ENCODE assay signal across 21 mouse cellular contexts in genomic region chr16:97819532-97819931, GRCm38 (mm10). TPM values are rescaled to one million over a fixed set of nuclear protein-coding genes. Genes with fewer than 3 reads are reported as not detected.
DNase-seq lines count a peak whose midpoint lies in the region; ATAC-seq and TF ChIP-seq lines count a peak whose summit lies in the region.
"Had no signal": no experiment of that assay in that cellular context is flagged by ENCODE, and none has a peak within 500 bp of the region (broad histone marks: within the 10 kb centered on the region; RNA-seq: fewer than 3 reads in every experiment).

No protein-coding gene starts in this region.

- no peak overlapping the region for H3K9ac ChIP-seq in heart, embryonic 14.5 days (ENCODE audit: low read length)
- H3K9ac ChIP-seq in lung, embryonic 14.5 days: no peak overlapping the region
- H3K9ac ChIP-seq in CH12.LX (ENCODE audit: insufficient read depth, low read depth): no peak overlapping the region
- H3K9ac ChIP-seq in liver, embryonic 13.5 days: no peak overlapping the region
- H3K9ac ChIP-seq in forebrain, postnatal 0 days: no peak overlapping the region
- H3K9ac ChIP-seq: embryonic facial prominence, embryonic 13.5 days; hindbrain, embryonic 14.5 days; midbrain, embryonic 12.5 days; neural tube, embryonic 12.5 days had no signal

- no peak for DNase-seq in heart, adult 11 months
- peak; percentile 8 for DNase-seq in lung, embryonic 14.5 days
- no peak for DNase-seq in lung, postnatal 25 days (ENCODE audit: low spot score)
- peak; percentile 30 for DNase-seq in CH12.LX (ENCODE audit: extremely low read depth)
- no peak for DNase-seq in liver, embryonic 13.5 days
- no peak for DNase-seq in forebrain, postnatal 0 days
- DNase-seq: adrenal gland, adult 8-10 months; B cell, adult 2 months; cerebellum, adult 9-10 months; gastrocnemius, postnatal 14 days; kidney, adult 9 months; right cerebral cortex, adult 18-20 months had no signal

- TF ChIP-seq RAD21 in CH12.LX (IDR thresholded peaks at IDR 0.05; ENCODE audit: low read depth, low read length): no peak

- H3K4me3 ChIP-seq in heart, embryonic 14.5 days (ENCODE audit: control insufficient read depth in 1 of 2, insufficient read depth in 1 of 2, low read depth in 1 of 2, low read length in 2 of 2): no peak overlapping the region
- H3K4me3 ChIP-seq in lung, embryonic 14.5 days (ENCODE audit: low read depth, low read length): no peak overlapping the region
- H3K4me3 ChIP-seq in CH12.LX (replicated peaks in 1 of 3; ENCODE audit: low read depth in 2 of 3, low read length in 2 of 3, poor library complexity in 1 of 3): no peak overlapping the region
- no peak overlapping the region for H3K4me3 ChIP-seq in liver, embryonic 13.5 days (replicated peaks)
- H3K4me3 ChIP-seq in forebrain, postnatal 0 days (ENCODE audit: low read depth, low read length): no peak overlapping the region
- H3K4me3 ChIP-seq: embryonic facial prominence, embryonic 13.5 days; midbrain, embryonic 12.5 days; neural tube, embryonic 12.5 days had no signal

- peaks cover 85% of the 10 kb centered on the region for H3K36me3 ChIP-seq in heart, embryonic 14.5 days (ENCODE audit: control insufficient read depth, insufficient read depth, low read length)
- H3K36me3 ChIP-seq in lung, embryonic 14.5 days (ENCODE audit: insufficient read depth): peaks cover 75% of the 10 kb centered on the region
- H3K36me3 ChIP-seq in CH12.LX (replicated peaks in 1 of 2; ENCODE audit: control insufficient read depth in 1 of 2, insufficient read depth in 1 of 2, low read length in 1 of 2): peaks cover 45 to 87% of the 10 kb centered on the region in 2 experiments
- peaks cover 72% of the 10 kb centered on the region for H3K36me3 ChIP-seq in liver, embryonic 13.5 days
- H3K36me3 ChIP-seq in forebrain, postnatal 0 days (ENCODE audit: insufficient read depth): peaks cover 63% of the 10 kb centered on the region

- no peak for TF ChIP-seq POLR2A in CH12.LX (IDR thresholded peaks at IDR 0.05; ENCODE audit: low read depth, low read length)

- TF ChIP-seq CTCF in lung, embryonic 14.5 days (IDR thresholded peaks at IDR 0.05; ENCODE audit: low read depth): no peak
- no peak for TF ChIP-seq CTCF in CH12.LX (conservative IDR thresholded peaks at IDR 0.05 in 1 of 2, IDR thresholded peaks at IDR 0.05 in 1 of 2; ENCODE audit: low read depth in 2 of 2, low read length in 2 of 2)
- TF ChIP-seq CTCF in forebrain, postnatal 0 days (IDR thresholded peaks at IDR 0.05; ENCODE audit: low read depth): no peak

- H3K79me2 ChIP-seq in CH12.LX (replicated peaks; ENCODE audit: control insufficient read depth, extremely low read depth, insufficient read depth, poor library complexity, severe bottlenecking): no peaks in the 10 kb centered on the region

- H3K9me3 ChIP-seq in heart, embryonic 14.5 days (ENCODE audit: control insufficient read depth, low read length): no peaks in the 10 kb centered on the region
- no peaks in the 10 kb centered on the region for H3K9me3 ChIP-seq in lung, embryonic 14.5 days (ENCODE audit: low read depth, low read length)
- H3K9me3 ChIP-seq in CH12.LX (replicated peaks; ENCODE audit: low read length): no peaks in the 10 kb centered on the region
- H3K9me3 ChIP-seq in liver, embryonic 13.5 days (replicated peaks): no peaks in the 10 kb centered on the region
- no peaks in the 10 kb centered on the region for H3K9me3 ChIP-seq in forebrain, postnatal 0 days (ENCODE audit: low read length)
- H3K9me3 ChIP-seq: embryonic facial prominence, embryonic 13.5 days; midbrain, embryonic 12.5 days; neural tube, embryonic 12.5 days had no signal

- dilution Hi-C loops in CH12.LX (cut with MboI; ENCODE audit: extremely low pct_ligation_motif_present, extremely low pct_unique_long_range_greater_than_20kb, low sequenced_read_pairs): no loop called here

- ATAC-seq in heart, embryonic 14.5 days (ENCODE audit: insufficient number of reproducible peaks, insufficient read depth, low FRiP score, low read depth): peak; percentile 64
- ATAC-seq in lung, embryonic 14.5 days (ENCODE audit: insufficient read depth): no peak
- 0 out of 2 replicates have a peak, but pooled peaks have one; percentile 34 for ATAC-seq in liver, embryonic 13.5 days (ENCODE audit: low read depth)
- no peak for ATAC-seq in forebrain, postnatal 0 days
- ATAC-seq: forebrain, embryonic 14.5 days had no signal

- no peak overlapping the region for H3K4me2 ChIP-seq in heart, embryonic 14.5 days (ENCODE audit: low read length)
- no peak overlapping the region for H3K4me2 ChIP-seq in lung, embryonic 14.5 days
- H3K4me2 ChIP-seq in CH12.LX (ENCODE audit: insufficient read depth, low read depth, poor library complexity, severe bottlenecking): no peak overlapping the region
- no peak overlapping the region for H3K4me2 ChIP-seq in liver, embryonic 13.5 days
- no peak overlapping the region for H3K4me2 ChIP-seq in forebrain, postnatal 0 days (ENCODE audit: low read depth)
- H3K4me2 ChIP-seq: embryonic facial prominence, embryonic 13.5 days; hindbrain, embryonic 14.5 days; midbrain, embryonic 12.5 days; neural tube, embryonic 12.5 days had no signal

- no peaks in the 10 kb centered on the region; a peak in 1 of 4 replicates for H3K4me1 ChIP-seq in heart, embryonic 14.5 days (ENCODE audit: control insufficient read depth in 2 of 2, insufficient read depth in 2 of 2, low read length in 2 of 2)
- H3K4me1 ChIP-seq in lung, embryonic 14.5 days (ENCODE audit: insufficient read depth): no peaks in the 10 kb centered on the region
- peaks cover 6 to 48% of the 10 kb centered on the region in 2 experiments for H3K4me1 ChIP-seq in CH12.LX (ENCODE audit: control insufficient read depth in 1 of 2, insufficient read depth in 2 of 2)
- peaks cover 12% of the 10 kb centered on the region; the same call in 1 of the 2 replicates for H3K4me1 ChIP-seq in liver, embryonic 13.5 days (replicated peaks)
- no peaks in the 10 kb centered on the region for H3K4me1 ChIP-seq in forebrain, postnatal 0 days (ENCODE audit: insufficient read depth)
- H3K4me1 ChIP-seq: embryonic facial prominence, embryonic 13.5 days; midbrain, embryonic 12.5 days; neural tube, embryonic 12.5 days had no signal

- TF ChIP-seq EP300 in CH12.LX (IDR thresholded peaks at IDR 0.05; ENCODE audit: low read length): peak; percentile 45

- H3K27ac ChIP-seq in heart, embryonic 14.5 days (replicated peaks in 1 of 2; ENCODE audit: control insufficient read depth in 1 of 2, insufficient read depth in 1 of 2, low read depth in 2 of 2, low read length in 2 of 2): peak overlapping the region; percentile 42 to 63; a peak in 3 of 4 replicates
- H3K27ac ChIP-seq in lung, embryonic 14.5 days (ENCODE audit: low read depth): no peak overlapping the region
- H3K27ac ChIP-seq in CH12.LX (ENCODE audit: insufficient read depth, low read depth): no peak overlapping the region
- peak overlapping the region; percentile 48 for H3K27ac ChIP-seq in liver, embryonic 13.5 days
- H3K27ac ChIP-seq in forebrain, postnatal 0 days (ENCODE audit: low read depth, low read length): no peak overlapping the region
- H3K27ac ChIP-seq: embryonic facial prominence, embryonic 13.5 days; hindbrain, embryonic 14.5 days; macrophage; midbrain, embryonic 12.5 days; neural tube, embryonic 12.5 days; stomach, postnatal 0 days had no signal

- WGBS in heart, embryonic 14.5 days: 61% methylated on average over 4 of the region's 4 CpGs
- WGBS in lung, embryonic 14.5 days: 73% methylated on average over 4 of the region's 4 CpGs
- WGBS in liver, embryonic 13.5 days (ENCODE audit: insufficient replicate concordance): 29% methylated on average over 4 of the region's 4 CpGs
- 88% methylated on average over 4 of the region's 4 CpGs for WGBS in forebrain, postnatal 0 days

- no peaks in the 10 kb centered on the region for H3K27me3 ChIP-seq in heart, embryonic 14.5 days (ENCODE audit: control insufficient read depth, insufficient read depth, low read length)
- H3K27me3 ChIP-seq in lung, embryonic 14.5 days (ENCODE audit: insufficient read depth, low read length): no peaks in the 10 kb centered on the region
- H3K27me3 ChIP-seq in CH12.LX (replicated peaks): no peaks in the 10 kb centered on the region
- H3K27me3 ChIP-seq in liver, embryonic 13.5 days: no peaks in the 10 kb centered on the region
- no peaks in the 10 kb centered on the region for H3K27me3 ChIP-seq in forebrain, postnatal 0 days (ENCODE audit: insufficient read depth, low read length)
- H3K27me3 ChIP-seq: embryonic facial prominence, embryonic 13.5 days; midbrain, embryonic 12.5 days; neural tube, embryonic 12.5 days had no signal

- in situ Hi-C loops in CH12.LX (cut with MboI; ENCODE audit: low pct_ligation_motif_present, low pct_unique_long_range_greater_than_20kb, low sequenced_read_pairs): no loop called here

TF ChIP-seq in CH12.LX, 34 proteins besides CTCF, POLR2A, EP300 and RAD21 (continues in another document):
- TF ChIP-seq SIN3A (IDR thresholded peaks at IDR 0.05; ENCODE audit: low read length) (no peak), IRF4 (IDR thresholded peaks at IDR 0.05; ENCODE audit: low read depth, low read length) (no peak), MAZ (IDR thresholded peaks at IDR 0.05; ENCODE audit: low read depth, low read length) (no peak), BHLHE40 (IDR thresholded peaks at IDR 0.05; ENCODE audit: low read depth, low read length) (peak; percentile 76), ZNF384 (IDR thresholded peaks at IDR 0.05; ENCODE audit: low read depth, low read length) (no peak), MYC (IDR thresholded peaks at IDR 0.05; ENCODE audit: low read depth, low read length) (no peak), PAX5 (IDR thresholded peaks at IDR 0.05; ENCODE audit: low read length) (no peak)

RNA-seq across cellular contexts. Expression of gene Prdm15, which starts 32.1 kb away (rescaled TPM):
- polyA plus RNA-seq in heart, embryonic 14.5 days (2014; fragmentation: Nextera tagmentation; extraction: Ambion mirVana): 4.3 and 6.4 TPM in 2 replicates
- 9.2 and 13.3 TPM in 2 replicates for polyA plus RNA-seq in lung, embryonic 14.5 days (2014; fragmentation: Nextera tagmentation; extraction: Ambion mirVana)
- total RNA-seq in CH12.LX (2012; rRNA removed) (7.9 and 9.1 TPM in 2 replicates), CH12.LX (2014; rRNA removed) (6.3 and 6.4 TPM in 2 replicates)
- 6.8 and 7.3 TPM in 2 replicates for polyA plus RNA-seq in CH12.LX (2012; ENCODE audit: insufficient read length, low read depth)
- polyA plus RNA-seq in liver, embryonic 13.5 days (2015; fragmentation: Nextera tagmentation; extraction: Ambion mirVana): 2.9 and 3.0 TPM in 2 replicates
- 14.8 and 18.3 TPM in 2 replicates for total RNA-seq in forebrain, postnatal 0 days (2014; rRNA removed)
- 2.6 and 4.2 TPM in 2 replicates for polyA plus RNA-seq in forebrain, postnatal 0 days (2015; fragmentation: Nextera tagmentation; extraction: Ambion mirVana)

RNA-seq across cellular contexts. Expression of gene Ripk4, which starts 55.9 kb away (rescaled TPM):
- polyA plus RNA-seq in heart, embryonic 14.5 days (2014; fragmentation: Nextera tagmentation; extraction: Ambion mirVana): 1.9 and 2.1 TPM in 2 replicates
- 11.6 and 12.9 TPM in 2 replicates for polyA plus RNA-seq in lung, embryonic 14.5 days (2014; fragmentation: Nextera tagmentation; extraction: Ambion mirVana)
- total RNA-seq in CH12.LX (2012; rRNA removed): 0.04 TPM in 1 of 2 replicates, not detected in the other
- 0.05 and 0.09 TPM in 2 replicates for total RNA-seq in CH12.LX (2014; rRNA removed)
- not detected in 2 replicates for polyA plus RNA-seq in CH12.LX (2012; ENCODE audit: insufficient read length, low read depth)
- 2.3 and 2.7 TPM in 2 replicates for polyA plus RNA-seq in liver, embryonic 13.5 days (2015; fragmentation: Nextera tagmentation; extraction: Ambion mirVana)
- total RNA-seq in forebrain, postnatal 0 days (2014; rRNA removed): 1.0 and 1.6 TPM in 2 replicates
- polyA plus RNA-seq in forebrain, postnatal 0 days (2015; fragmentation: Nextera tagmentation; extraction: Ambion mirVana): 0.83 and 0.93 TPM in 2 replicates
- total RNA-seq: gastrocnemius, postnatal 14 days; monocyte, adult 5-6 weeks had no signal
- polyA plus RNA-seq: macrophage had no signal

Comparison
In these comparisons a context has a peak if more than half of its experiments do, and no peak if none do; other contexts are left out.
1. DNase-seq: peak in lung, embryonic 14.5 days (single experiment) and CH12.LX (single experiment); none in heart, adult 11 months (single experiment), lung, postnatal 25 days (single experiment), liver, embryonic 13.5 days (single experiment) and forebrain, postnatal 0 days (single experiment).
2. ATAC-seq: peak in heart, embryonic 14.5 days (single experiment) and liver, embryonic 13.5 days (single experiment); none in lung, embryonic 14.5 days (single experiment) and forebrain, postnatal 0 days (single experiment).
3. H3K27ac ChIP-seq: peak in heart, embryonic 14.5 days (2 of 2) and liver, embryonic 13.5 days (single experiment); none in lung, embryonic 14.5 days (single experiment), CH12.LX (single experiment) and forebrain, postnatal 0 days (single experiment).